Mouse (Mus musculus): ENCODE data around the gene Thap12. TPM values are rescaled to one million over a fixed set of nuclear protein-coding genes. Genes with fewer than 3 reads are reported as not detected.

Thap12 gene
- polyA plus RNA-seq, 1 experiment from 2014 or later: 72.0 TPM

Other genes with a start within 250 kb of the Thap12 start
- gene Lrrc32, start 213.8 kb upstream of the Thap12 start, polyA plus RNA-seq (2016; fragmentation: Nextera tagmentation; extraction: Ambion mirVana): 3.9 and 5.7 TPM in 2 replicates
- 40.3 and 46.0 TPM in 2 replicates for gene Emsy, start 46.3 kb upstream of the Thap12 start, polyA plus RNA-seq (2016; fragmentation: Nextera tagmentation; extraction: Ambion mirVana)
- 7.2 and 9.4 TPM in 2 replicates for gene Wnt11, start 132.0 kb downstream of the Thap12 start, polyA plus RNA-seq (2016; fragmentation: Nextera tagmentation; extraction: Ambion mirVana)